Mouse (Mus musculus): ENCODE results near the gene Efr3b.

GRCm38 (mm10) chr12:4028516-4028915 lies 10.2 kb downstream of the Efr3b start:
- TF ChIP-seq POLR2A (IDR thresholded peaks at IDR 0.05; ENCODE audit: low read depth, low read length) (no peak), CTCF (IDR thresholded peaks at IDR 0.05; ENCODE audit: extremely low read depth, insufficient read length, insufficient replicate concordance, low read depth, low read length) (no peak)

All from small intestine, adult 2 months (tissue).